Mouse (Mus musculus): ENCODE measurements around the gene Fhit. TPM values are rescaled to one million over a fixed set of nuclear protein-coding genes. Genes with fewer than 3 reads are reported as not detected.

Fhit gene
- total RNA-seq, 2 experiments from 2014 or later: 5.2 to 5.6 TPM

DNA sequence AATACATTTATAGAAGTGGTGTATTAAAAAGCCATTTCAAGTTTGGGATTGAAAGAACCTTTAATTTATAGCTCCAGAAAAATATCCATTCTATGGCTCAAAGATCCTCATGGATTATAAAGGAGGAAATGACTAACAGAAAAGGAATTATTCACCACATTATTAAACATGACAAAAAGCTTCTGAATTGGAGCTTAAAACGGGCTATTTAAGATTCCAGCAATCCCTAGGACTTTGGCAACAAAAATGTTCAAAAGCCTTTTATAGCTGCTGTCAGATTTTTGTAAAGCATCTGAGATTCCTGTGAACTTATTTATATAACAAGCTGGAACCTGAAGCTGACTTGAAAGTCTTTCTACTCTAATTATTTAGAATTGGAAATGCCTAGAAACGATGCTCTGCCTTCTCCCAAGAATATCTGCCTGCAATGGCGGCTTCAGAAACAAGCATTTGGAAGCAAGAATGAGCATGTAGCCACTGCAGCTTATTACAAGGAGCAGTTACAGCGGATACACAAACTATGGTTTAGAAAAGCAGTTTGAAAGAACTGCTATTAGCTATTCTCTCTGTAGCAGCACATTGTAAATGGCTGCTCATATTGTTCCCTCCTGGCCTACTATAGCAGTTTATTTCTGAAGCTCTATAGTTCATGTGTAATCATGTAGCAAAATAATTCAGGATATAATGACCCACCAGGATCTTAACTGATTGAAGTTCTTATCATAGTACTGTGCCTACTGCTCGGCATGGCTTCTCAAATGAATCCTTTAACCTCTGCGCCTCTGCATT is 995.0 kb downstream of the Fhit start:
- DNase-seq (ENCODE audit: low spot score in 2 of 2): no peak

DNA sequence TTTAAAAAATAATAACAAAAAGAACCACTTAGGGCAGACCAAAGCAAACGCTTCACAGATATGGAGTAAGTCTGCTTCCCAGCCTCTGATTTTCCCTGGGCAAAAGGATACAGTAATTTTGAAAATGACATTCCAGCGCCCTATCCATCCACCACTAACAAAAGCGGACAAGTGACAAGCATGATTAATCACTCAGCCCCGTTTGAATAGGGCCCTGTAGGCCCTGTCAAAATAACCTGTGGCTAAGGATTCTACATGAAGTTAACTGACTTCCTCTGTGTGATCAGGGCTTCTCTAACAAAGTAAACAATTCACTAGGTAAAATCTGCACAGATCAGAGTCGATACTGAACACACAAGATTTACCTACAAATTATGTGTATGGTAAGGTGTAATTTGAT is 1012.0 kb downstream of the Fhit start:
- DNase-seq (ENCODE audit: low spot score in 2 of 2): no peak

DNA sequence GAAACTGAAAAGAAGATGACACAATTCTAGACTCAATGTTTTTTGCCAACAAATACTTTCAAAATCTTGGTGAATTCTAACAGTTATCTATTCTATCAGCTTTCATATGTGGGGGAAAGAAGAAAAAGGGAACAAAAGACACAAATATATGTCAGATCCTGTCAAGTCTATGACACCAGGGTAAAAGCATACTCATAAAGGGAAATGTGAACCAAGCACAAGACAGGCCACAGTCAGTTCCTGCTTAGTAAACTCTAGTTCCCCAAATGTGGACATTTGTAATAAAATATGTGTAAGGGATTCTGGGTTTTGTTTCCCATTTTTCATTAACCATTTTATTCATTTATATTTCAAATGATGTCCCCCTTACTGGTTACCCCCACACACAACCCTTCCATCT is 1022.5 kb downstream of the Fhit start:
- no peak for DNase-seq (ENCODE audit: low spot score in 2 of 2)

DNA sequence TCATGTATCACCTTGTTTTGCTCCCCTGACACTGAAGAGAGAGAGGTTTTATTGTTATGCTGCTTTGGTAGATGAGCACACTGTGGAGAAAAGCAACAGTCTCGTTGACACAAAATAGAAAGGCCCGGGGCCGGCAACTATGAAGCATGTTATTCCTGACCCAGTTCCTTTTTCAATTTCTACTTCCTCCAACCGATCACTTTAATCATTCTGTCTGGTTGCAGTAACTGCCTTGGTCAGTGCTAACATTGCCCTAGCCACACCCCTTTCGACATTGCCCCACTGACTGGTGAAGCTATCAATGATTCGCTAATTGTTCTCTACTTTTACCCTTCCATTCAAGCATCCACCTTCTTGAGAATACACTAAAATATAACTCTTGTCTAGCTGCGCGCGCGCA is 1028.0 kb downstream of the Fhit start:
- no peak for DNase-seq (ENCODE audit: low spot score in 2 of 2)

DNA sequence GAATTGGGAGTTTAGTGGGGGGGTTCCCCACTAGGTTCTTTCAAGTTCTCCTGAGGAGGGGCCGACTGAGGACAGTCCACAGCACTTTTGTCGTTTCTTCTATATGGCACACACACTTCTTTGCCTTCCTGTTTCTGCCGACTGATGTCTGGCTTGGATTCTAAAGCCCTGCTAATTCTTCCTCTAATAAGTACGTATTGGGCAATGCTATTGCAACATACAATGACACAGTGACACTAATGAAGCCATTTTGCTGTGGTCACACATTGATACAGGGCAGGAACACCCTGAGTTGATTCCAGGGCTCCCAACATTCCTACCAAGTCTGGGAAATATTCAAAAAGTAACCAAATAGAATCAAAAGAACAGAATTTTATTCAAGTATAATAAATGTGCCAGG is 1032.2 kb downstream of the Fhit start:
- no peak for DNase-seq (ENCODE audit: low spot score in 2 of 2)

DNA sequence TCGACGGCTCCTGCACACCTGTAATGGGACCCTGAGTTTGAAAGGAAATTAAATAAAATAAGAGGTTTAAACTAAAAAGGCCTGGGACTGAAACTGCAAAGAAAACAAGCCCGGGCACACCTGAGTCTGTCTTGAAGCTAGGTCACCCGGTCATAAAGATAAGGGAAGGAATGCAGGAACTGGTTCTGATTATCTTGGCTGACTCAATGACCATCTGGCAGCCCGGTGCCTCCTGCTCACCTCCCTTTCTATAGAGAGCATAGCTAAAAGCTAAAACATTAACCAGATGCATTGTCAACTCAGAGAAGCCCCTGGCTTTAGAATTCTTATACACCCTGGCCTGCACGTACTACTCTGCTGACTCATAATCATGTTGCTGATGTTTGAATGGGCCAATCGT is 1032.7 kb downstream of the Fhit start:
- no peak for DNase-seq (ENCODE audit: low spot score in 2 of 2)

DNA sequence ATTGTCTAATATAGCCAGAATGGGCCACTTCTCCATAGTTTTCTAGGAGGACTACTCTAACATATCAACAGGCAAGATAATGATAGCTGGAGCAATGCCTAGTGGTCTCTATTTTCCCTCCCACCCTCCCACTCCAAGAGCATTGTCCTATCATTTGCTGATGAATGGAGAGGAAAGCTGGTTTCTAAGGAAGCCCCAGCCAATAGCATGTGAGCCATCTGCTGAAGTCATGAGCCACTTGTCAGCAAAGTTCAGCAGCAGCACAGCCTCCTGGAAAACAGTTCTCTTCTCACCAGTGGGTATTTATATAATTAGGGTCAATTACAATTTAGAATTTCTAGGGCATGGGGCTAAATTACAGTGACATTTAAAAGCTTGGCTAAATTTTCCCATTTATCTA is 1035.3 kb downstream of the Fhit start:
- no peak for DNase-seq (ENCODE audit: low spot score in 2 of 2)

DNA sequence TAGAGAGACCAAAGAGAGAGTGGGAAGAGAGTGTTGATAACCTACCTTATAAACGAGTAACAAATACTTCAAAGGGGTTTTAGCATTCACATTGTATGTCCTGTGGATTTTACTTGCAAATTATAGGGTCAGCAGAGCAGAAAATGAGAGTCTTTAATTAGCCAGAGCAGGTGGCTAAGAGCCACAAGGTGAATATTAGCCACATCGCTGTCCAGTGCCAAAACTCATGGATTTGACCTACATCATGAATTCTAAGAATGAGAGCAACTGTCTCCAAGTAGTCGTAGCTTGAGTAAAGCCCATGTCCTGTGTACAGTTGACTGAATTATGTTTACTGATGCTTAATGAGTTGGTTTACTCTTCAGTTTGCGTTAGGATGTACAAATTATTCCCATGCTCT is 1039.7 kb downstream of the Fhit start:
- no peak for DNase-seq (ENCODE audit: low spot score in 2 of 2)

DNA sequence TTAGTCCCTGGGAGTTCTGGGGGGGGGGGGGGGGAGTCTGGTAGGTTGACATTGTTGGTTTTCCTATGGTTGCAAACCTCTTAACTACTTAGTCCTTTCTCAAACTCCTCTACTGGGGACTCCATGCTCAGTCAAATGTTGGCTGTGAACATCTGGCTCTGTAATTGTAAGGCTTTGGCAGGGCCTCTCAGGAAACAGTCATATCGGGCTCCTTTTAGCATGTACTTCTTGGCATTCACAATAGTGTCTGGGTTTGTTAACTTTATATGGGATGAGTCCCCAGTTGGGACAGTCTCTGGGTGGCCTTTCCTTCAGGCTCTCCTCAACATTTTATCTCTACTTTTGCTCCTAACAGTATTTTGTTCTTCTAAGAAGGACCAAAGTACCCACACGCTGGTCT is 1065.6 kb downstream of the Fhit start:
- no peak for DNase-seq (ENCODE audit: low spot score in 2 of 2)

DNA sequence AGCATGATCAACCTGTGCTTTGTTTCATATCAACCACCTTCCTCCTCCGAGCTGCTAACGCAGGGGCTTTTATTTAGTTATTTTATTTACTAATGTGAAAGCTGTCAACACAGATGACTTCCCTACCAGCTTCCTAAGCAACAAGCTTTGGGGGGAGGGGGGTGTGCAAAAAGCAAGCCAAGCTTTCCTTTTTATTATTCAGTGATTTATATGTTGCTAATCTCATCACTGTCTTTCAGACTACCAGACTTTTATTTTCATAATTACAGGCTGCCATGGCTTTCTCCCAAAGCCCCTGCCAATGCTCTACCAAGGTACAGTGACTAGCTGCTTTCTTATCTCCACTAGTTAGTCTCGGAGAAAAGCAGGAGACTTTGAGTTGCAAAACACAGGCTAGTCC is 1082.8 kb downstream of the Fhit start:
- no peak for DNase-seq (ENCODE audit: low spot score in 2 of 2)

DNA sequence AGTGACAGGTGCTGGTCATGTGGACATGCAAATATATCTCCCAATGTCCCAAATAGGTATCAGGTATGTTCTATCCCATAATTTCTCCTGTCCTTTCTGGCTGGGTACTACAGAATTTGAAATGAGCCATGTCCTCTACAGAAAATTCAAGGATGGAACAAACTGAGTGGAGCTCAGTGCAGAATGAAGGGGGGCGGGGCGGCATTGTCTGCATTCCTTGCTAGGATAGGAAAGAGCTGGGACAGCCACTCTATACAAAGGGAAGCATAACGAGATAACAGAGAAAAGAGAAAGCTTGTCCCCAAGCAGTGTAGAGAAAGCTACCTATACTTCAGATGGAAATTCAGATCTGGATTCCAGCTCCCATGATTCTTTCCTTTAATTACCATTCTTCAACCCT is 1111.9 kb downstream of the Fhit start:
- DNase-seq (ENCODE audit: low spot score in 2 of 2): no peak

DNA sequence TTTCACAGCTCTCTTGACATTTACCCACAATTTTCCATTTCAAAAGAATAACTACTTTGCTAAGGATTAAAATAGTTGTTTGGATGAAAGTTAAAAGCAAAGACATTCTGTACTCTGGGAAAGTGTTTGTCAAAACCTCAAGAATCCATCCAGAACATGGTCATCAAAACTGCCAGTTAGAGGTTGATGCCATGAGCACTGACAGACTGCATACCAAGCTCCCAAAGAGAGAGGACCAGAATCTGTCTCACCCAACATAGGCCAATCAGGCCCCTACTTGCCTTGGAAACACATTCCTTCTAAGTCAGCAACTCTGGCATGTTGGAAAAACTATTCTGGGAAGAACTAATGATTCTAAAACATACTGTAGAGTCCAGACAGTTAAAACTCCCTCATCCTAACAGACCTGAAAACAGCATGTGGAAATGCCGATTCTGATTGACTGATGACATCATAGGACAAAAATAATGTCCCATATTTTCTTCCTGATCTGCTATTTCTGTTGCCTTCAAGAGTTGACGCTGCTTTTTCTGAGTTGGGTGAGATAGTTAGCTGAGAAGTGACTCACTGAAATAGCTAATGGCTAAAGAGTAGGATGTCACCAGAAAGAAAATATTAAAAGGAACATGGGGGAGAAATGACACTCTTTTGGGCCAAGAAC is 1114.6 kb downstream of the Fhit start:
- DNase-seq (ENCODE audit: low spot score in 2 of 2): no peak

DNA sequence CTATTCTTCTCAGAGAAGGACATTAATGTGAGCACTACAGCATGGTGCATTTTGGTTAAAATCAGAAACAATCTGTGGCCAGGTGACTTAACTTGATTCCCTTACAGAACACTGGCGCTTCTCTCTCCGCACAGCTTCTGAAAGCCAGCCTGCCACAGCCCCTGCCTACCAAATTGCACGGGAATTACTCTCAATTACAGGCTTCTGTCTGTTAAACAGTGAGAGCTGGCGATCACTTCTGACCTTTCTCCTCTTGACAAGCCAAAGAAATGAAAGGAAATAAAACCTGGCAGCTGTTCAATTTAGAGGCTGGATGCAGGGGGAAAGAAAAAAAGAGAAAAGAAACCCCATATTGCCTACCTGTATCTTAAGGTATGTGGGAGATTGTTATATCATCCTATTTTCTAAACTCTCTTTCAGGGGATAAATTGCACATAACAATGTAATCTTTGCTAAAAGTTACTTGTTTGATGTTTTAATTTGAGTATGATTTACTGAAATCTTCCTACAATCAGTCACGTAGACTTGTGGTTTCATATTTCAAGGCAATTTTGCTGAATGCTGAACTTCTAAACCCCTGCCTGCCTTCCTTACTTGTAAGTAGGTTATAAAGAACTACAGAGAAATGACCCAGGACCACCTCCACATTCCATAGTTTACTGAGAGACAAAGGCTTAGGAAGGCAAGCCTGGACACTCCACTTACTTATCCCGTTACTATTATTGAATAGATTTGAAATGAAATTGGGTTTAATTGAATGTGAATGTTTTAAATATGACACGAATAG is 1115.3 kb downstream of the Fhit start:
- DNase-seq (ENCODE audit: low spot score in 2 of 2): no peak

DNA sequence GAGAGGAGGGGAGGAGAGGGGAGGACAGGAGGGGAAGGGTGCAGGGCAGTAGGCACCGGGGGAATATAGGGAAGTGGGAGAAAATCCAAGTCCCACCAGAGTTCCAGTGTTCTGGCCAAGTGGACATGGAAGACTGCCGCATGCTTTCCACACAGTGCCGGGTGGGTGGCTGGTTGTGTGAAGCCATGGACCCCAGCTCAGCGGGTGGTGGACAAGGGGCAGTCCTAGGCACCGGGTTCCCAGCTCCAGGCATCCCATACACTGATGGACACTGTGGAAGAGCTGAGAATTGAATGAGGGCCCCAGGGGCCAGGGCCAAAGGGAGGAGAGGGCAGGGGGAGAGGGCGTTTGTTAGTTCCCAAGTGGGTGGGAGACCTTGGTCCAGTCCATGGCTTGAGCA is 1123.8 kb downstream of the Fhit start:
- no peak for DNase-seq (ENCODE audit: low spot score in 2 of 2)

DNA sequence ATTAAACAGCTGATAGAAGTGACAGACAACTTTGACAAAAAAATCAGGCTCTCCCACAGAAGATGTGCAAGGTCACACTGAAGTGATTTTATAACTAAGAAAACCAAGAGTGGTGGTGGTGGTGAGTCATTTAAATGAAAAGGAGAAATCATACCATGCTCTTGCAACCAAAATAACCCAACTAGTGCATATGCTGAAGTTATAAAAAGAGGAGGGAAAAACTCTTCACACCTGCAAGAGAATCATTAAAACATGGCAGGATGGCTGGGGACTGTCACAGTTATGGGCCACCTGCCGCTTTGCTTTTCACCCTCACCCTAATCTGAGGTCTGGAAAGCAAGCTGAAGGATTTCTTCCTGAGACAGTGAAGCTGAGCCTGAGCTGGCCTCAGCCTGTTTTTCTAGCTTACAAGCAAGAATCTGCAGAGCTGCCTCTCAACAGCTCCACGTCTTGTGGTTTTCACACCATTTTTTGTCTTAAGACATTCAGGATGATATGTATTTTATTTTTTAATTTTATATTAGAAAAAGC is 1125.1 kb downstream of the Fhit start:
- no peak for DNase-seq (ENCODE audit: low spot score in 2 of 2)

DNA sequence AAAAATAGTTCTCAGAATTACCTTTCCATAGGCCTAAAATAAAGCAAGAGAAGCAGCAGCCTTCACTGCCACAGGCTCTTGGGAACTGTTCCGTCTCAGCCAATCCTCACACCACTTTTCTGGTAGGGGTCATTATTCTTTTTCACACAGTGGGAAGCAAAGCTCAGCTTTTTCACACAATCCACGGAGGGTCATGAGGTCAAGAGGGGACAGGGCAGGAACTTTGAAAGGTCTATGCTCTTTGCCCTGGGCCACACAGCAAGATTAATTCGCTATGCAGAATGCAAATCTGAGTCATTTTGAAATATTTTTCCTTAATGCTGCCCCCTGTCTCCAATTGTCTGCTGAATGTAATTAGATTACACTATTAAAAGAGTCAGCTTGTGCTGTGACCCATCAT is 1126.2 kb downstream of the Fhit start:
- DNase-seq (ENCODE audit: low spot score in 2 of 2): no peak

DNA sequence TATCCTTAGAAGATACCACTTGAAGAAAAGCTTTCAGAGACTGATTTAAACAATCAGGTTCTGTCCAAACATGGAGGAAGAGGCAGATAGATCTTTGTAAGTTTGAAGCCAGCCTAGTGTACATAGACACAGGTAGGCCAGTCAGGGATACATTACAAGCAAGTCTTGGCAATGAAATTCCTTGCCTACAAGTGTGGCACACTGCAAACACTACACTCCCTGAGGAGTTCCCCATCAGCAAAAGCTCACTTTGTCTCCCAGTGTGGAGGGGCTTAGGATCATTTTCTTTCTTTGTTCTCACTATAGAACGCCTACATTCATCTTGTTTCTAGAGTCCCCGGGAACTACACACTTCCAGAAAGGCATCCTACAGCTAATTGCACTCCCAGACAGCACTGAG is 1126.6 kb downstream of the Fhit start:
- DNase-seq (ENCODE audit: low spot score in 2 of 2): no peak

DNA sequence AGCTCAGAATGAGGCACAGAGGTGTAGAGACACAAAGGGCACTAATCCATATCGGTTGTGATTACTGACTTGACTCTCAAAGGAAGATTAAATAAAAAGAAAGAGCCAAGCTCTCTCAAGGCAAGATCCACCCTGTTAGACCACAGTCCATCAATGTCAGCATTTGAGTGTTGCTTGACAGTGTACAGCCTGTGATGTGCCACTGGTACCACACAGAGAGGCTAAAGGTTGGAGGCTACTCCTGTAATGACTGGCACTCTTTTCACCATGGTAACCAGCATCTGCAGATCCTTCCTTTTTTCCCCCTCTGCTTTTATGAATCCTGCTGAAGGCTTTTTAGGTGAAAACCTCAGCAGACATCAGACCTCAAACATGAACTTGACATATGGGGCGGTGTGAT is 1138.5 kb downstream of the Fhit start:
- no peak for DNase-seq (ENCODE audit: low spot score in 2 of 2)

DNA sequence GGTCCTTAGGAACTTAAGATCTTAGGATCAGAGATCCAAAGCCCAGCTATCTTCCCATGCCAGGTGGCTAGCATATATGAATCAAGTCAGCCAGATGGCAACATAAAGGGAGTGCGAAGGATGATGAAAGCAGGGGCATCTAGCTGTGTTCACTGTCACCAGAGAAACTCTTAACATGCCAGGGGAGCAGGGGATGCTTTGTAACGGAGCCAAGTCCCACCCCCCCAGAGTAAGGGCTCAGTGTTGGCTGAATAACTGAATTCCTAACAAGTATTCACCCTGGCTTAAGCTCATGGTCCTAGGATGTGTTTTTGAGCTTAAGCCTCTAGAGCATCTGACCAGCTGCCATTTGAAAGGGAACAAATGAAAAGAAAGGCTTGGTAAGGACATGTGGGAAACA is 1139.5 kb downstream of the Fhit start:
- DNase-seq (ENCODE audit: low spot score in 2 of 2): no peak

DNA sequence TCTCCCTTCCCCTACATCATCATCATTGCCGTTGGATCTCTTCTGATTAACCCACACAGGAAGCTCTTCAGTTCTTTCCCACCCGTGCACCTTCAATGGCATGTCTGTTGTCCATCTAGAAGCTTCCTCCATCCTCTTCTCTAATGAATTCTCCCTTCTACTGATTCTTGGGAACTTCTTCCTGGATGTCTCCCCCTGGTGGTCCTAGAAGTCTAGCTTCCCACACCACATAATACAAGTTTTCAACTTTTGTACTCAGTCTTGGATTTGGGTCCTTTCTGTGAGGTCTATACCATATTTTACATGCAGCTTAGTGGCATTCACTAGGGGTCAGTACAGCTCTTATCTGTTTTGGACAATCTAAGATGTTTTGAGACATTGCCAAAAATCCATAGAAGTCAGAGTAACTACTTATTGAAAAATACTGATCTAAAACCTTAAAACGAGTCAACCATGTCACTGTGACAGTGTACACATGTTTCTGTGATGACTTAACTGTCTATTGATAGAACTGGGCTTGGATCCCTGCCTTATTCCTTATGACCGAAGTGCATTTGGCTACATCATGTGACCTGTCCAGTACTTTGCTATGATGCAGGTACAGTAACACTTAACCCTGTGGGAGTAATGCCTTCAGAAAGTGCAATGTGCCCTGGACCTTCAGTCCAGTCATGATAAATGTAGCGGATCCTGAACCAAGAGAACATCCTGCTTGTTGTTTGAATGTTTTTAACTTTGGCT is 1141.3 kb downstream of the Fhit start:
- DNase-seq (ENCODE audit: low spot score in 2 of 2): no peak

DNA sequence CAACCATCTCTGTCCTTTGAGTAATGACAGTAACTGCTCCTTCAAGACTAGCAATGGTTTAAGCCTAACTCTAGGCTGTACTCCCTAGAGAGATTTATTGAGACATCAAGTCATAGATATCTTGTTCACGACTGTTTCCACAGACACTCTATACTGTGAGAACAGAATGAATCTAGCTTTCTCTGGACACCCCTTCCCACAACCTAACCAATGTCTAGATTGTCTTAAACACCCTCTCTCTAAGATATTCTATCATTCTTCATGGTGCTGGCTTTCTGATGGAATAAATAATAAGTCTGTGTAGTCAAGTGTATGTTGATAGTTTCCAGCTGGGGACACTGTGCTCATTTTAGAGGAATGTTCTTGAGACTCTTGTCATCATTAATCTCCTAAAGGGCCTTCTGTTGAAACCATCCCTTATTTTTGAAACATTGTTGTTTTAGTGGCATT is 1148.0 kb downstream of the Fhit start:
- no peak for DNase-seq (ENCODE audit: low spot score in 2 of 2)

Measured in gastrocnemius, postnatal 4 days (tissue).